Mouse (Mus musculus): Measurements from ENCODE around the gene Cox19.
A peak's percentile ranks its signal among the peaks of the same experiment; 100 is the strongest.
"Not testable (repeated sequence)": the region's sequence is repeated elsewhere in the genome, so short reads cannot be mapped to it uniquely, and the experiment has no call there.

Gene Cox19

GRCm38 (mm10) chr5:139351134-139351533 is at the start of gene Cox19:
Gene Cox19, minus strand, starts transcription at chr5:139351418.
- Histone ChIP-seq H3K36me3 (ENCODE audit: control insufficient read depth, insufficient read depth, low read length, poor library complexity, severe bottlenecking) (no peaks in the 10 kb centered on the region), H3K27me3 (ENCODE audit: control insufficient read depth, insufficient read depth, low read length, poor library complexity, severe bottlenecking) (no peaks in the 10 kb centered on the region)
- DNase-seq (ENCODE audit: low read depth, low spot score): no peak

- H3K36me3 ChIP-seq (ENCODE audit: control insufficient read depth, insufficient read depth, low read length, poor library complexity, severe bottlenecking): peaks cover under 1% of the 10 kb centered on the region; the same call in 1 of the 2 replicates
- DNase-seq (ENCODE audit: low read depth, low spot score): no peak
- H3K27me3 ChIP-seq (ENCODE audit: control insufficient read depth, insufficient read depth, low read length, poor library complexity, severe bottlenecking): no peaks in the 10 kb centered on the region
Measured at GRCm38 (mm10) chr5:139399991-139400390, 48.8 kb upstream of the Cox19 start.

- no peaks in the 10 kb centered on the region for H3K27me3 ChIP-seq (ENCODE audit: control insufficient read depth, insufficient read depth, low read length, poor library complexity, severe bottlenecking)
- DNase-seq (ENCODE audit: low read depth, low spot score): no peak
- H3K36me3 ChIP-seq (ENCODE audit: control insufficient read depth, insufficient read depth, low read length, poor library complexity, severe bottlenecking): peaks cover 3% of the 10 kb centered on the region
Measured at GRCm38 (mm10) chr5:139398786-139399185, 47.6 kb upstream of the Cox19 start.

GRCm38 (mm10) chr5:139397959-139398753 is 46.9 kb upstream of the Cox19 start:
- no peaks in the 10 kb centered on the region for H3K27me3 ChIP-seq (ENCODE audit: control insufficient read depth, insufficient read depth, low read length, poor library complexity, severe bottlenecking)
- H3K36me3 ChIP-seq (ENCODE audit: control insufficient read depth, insufficient read depth, low read length, poor library complexity, severe bottlenecking): peaks cover 4% of the 10 kb centered on the region
- DNase-seq (ENCODE audit: low read depth, low spot score): peak; percentile 93

- Histone ChIP-seq H3K36me3 (ENCODE audit: control insufficient read depth, insufficient read depth, low read length, poor library complexity, severe bottlenecking) (peaks cover 7% of the 10 kb centered on the region), H3K27me3 (ENCODE audit: control insufficient read depth, insufficient read depth, low read length, poor library complexity, severe bottlenecking) (no peaks in the 10 kb centered on the region)
- peak; percentile 37 for DNase-seq (ENCODE audit: low read depth, low spot score)
Measured at GRCm38 (mm10) chr5:139397359-139397916, 46.2 kb upstream of the Cox19 start.

- no peaks in the 10 kb centered on the region for H3K27me3 ChIP-seq (ENCODE audit: control insufficient read depth, insufficient read depth, low read length, poor library complexity, severe bottlenecking)
- peaks cover 7% of the 10 kb centered on the region for H3K36me3 ChIP-seq (ENCODE audit: control insufficient read depth, insufficient read depth, low read length, poor library complexity, severe bottlenecking)
- no peak for DNase-seq (ENCODE audit: low read depth, low spot score)
Measured at GRCm38 (mm10) chr5:139395528-139395927, 44.3 kb upstream of the Cox19 start.

- H3K27me3 ChIP-seq (ENCODE audit: control insufficient read depth, insufficient read depth, low read length, poor library complexity, severe bottlenecking): no peaks in the 10 kb centered on the region
- no peak for DNase-seq (ENCODE audit: low read depth, low spot score)
Measured at GRCm38 (mm10) chr5:139394399-139394798, 43.2 kb upstream of the Cox19 start.

GRCm38 (mm10) chr5:139393197-139393588 is 42.0 kb upstream of the Cox19 start:
- H3K36me3 ChIP-seq (ENCODE audit: control insufficient read depth, insufficient read depth, low read length, poor library complexity, severe bottlenecking): peaks cover 7% of the 10 kb centered on the region
- no peak for DNase-seq (ENCODE audit: low read depth, low spot score)
- H3K27me3 ChIP-seq (ENCODE audit: control insufficient read depth, insufficient read depth, low read length, poor library complexity, severe bottlenecking): no peaks in the 10 kb centered on the region

More at GRCm38 (mm10) chr5:139394399-139394798, 43.2 kb upstream of the Cox19 start:
- H3K36me3 ChIP-seq (ENCODE audit: control insufficient read depth, insufficient read depth, low read length, poor library complexity, severe bottlenecking): peaks cover 7% of the 10 kb centered on the region

- DNase-seq (ENCODE audit: low read depth, low spot score): no peak
- H3K27me3 ChIP-seq (ENCODE audit: control insufficient read depth, insufficient read depth, low read length, poor library complexity, severe bottlenecking): no peaks in the 10 kb centered on the region
- H3K36me3 ChIP-seq (ENCODE audit: control insufficient read depth, insufficient read depth, low read length, poor library complexity, severe bottlenecking): peaks cover 7% of the 10 kb centered on the region
Measured at GRCm38 (mm10) chr5:139392219-139393196, 41.3 kb upstream of the Cox19 start.

- DNase-seq (ENCODE audit: low read depth, low spot score): no peak
- Histone ChIP-seq H3K27me3 (ENCODE audit: control insufficient read depth, insufficient read depth, low read length, poor library complexity, severe bottlenecking) (no peaks in the 10 kb centered on the region), H3K36me3 (ENCODE audit: control insufficient read depth, insufficient read depth, low read length, poor library complexity, severe bottlenecking) (peaks cover 7% of the 10 kb centered on the region)
Measured at GRCm38 (mm10) chr5:139391309-139391990, 40.2 kb upstream of the Cox19 start.

- not testable (repeated sequence) for DNase-seq (ENCODE audit: low read depth, low spot score); H3K27me3 ChIP-seq (ENCODE audit: control insufficient read depth, insufficient read depth, low read length, poor library complexity, severe bottlenecking); H3K36me3 ChIP-seq (ENCODE audit: control insufficient read depth, insufficient read depth, low read length, poor library complexity, severe bottlenecking)
Measured at GRCm38 (mm10) chr5:139390324-139391119, 39.3 kb upstream of the Cox19 start.

GRCm38 (mm10) chr5:139389676-139390061 is 38.5 kb upstream of the Cox19 start:
- DNase-seq (ENCODE audit: low read depth, low spot score): no peak
- Histone ChIP-seq H3K36me3 (ENCODE audit: control insufficient read depth, insufficient read depth, low read length, poor library complexity, severe bottlenecking) (peaks cover 4% of the 10 kb centered on the region), H3K27me3 (ENCODE audit: control insufficient read depth, insufficient read depth, low read length, poor library complexity, severe bottlenecking) (no peaks in the 10 kb centered on the region)

- no peak for DNase-seq (ENCODE audit: low read depth, low spot score)
Measured at GRCm38 (mm10) chr5:139388694-139389675, 37.8 kb upstream of the Cox19 start.

More at GRCm38 (mm10) chr5:139388694-139389675, 37.8 kb upstream of the Cox19 start:
- Histone ChIP-seq H3K27me3 (ENCODE audit: control insufficient read depth, insufficient read depth, low read length, poor library complexity, severe bottlenecking) (no peaks in the 10 kb centered on the region), H3K36me3 (ENCODE audit: control insufficient read depth, insufficient read depth, low read length, poor library complexity, severe bottlenecking) (peaks cover 4% of the 10 kb centered on the region)

Measured in splenic B cell, adult 2 months (primary cell).